Mouse (Mus musculus) liver, adult 2 months (tissue): ENCODE data around the gene Nfe2. TPM values are rescaled to one million over a fixed set of nuclear protein-coding genes. Genes with fewer than 3 reads are reported as not detected.

ENCODE experiments used
- DNase-seq: peaks from one replicate; pipeline ENCODE4 v3.0.0-alpha.2; 2011; ENCODE audit warnings: low read depth, low spot score; ENCODE audit errors: extremely low read depth
- H3K27ac ChIP-seq: fragments of 200-500 bp; replicated peaks from 2 replicates; pipeline ENCODE4 v1.5.1; 2012; ENCODE audit warnings: low read depth, mild to moderate bottlenecking, control low read depth, inconsistent platforms, low read length; ENCODE audit not compliant: insufficient read depth
- H3K27me3 ChIP-seq: fragments of 200-500 bp; 2 replicates; pipeline ENCODE4 v1.6.1; 2012; ENCODE audit warnings: mild to moderate bottlenecking, moderate library complexity, low read length, inconsistent platforms; ENCODE audit not compliant: control insufficient read depth, insufficient read depth
- H3K36me3 ChIP-seq: fragments of 200-500 bp; 2 replicates; pipeline ENCODE4 v1.6.1; 2012; ENCODE audit warnings: low read length, inconsistent platforms; ENCODE audit not compliant: control insufficient read depth, insufficient read depth
- H3K4me1 ChIP-seq: fragments of 200-500 bp; 2 replicates; pipeline ENCODE4 v1.6.1; 2011; ENCODE audit warnings: low read length; ENCODE audit not compliant: control insufficient read depth, insufficient read depth
- H3K4me3 ChIP-seq: fragments of 200-500 bp; 2 replicates; pipeline ENCODE4 v1.5.1; 2011; ENCODE audit warnings: low read depth, mild to moderate bottlenecking, control low read depth, low read length, moderate library complexity; ENCODE audit not compliant: insufficient read depth
- H3K79me2 ChIP-seq: fragments of 200-500 bp; 2 replicates; pipeline ENCODE4 v1.6.1; 2012; ENCODE audit warnings: inconsistent platforms, mild to moderate bottlenecking, low read length, moderate library complexity; ENCODE audit not compliant: control insufficient read depth, insufficient read depth
- H3K9ac ChIP-seq: fragments of 200-500 bp; 2 replicates; pipeline ENCODE4 v1.6.1; 2012; ENCODE audit warnings: low read depth, mild to moderate bottlenecking, control low read depth, inconsistent platforms, low read length
- CTCF ChIP-seq: fragments of 200-500 bp; IDR thresholded peaks from 2 replicates; pipeline ENCODE4 v1.5.1; 2011; ENCODE audit warnings: low read depth, low read length, control low read depth
- POLR2A ChIP-seq: fragments of 200-500 bp; IDR thresholded peaks from 2 replicates; pipeline ENCODE4 v1.6.1; 2011; ENCODE audit warnings: low read length, control low read depth; ENCODE audit not compliant: insufficient read depth; ENCODE audit errors: extremely low read depth
- WGBS: fragments of 180-500 bp; shearing (Covaris S2); methylation state at CpG from one replicate; pipeline ENCODE4 v1.1.7; 2018; 5-methylcytosine and 5-hydroxymethylcytosine counted together
- polyA plus RNA-seq: library from polyadenylated mRNA; depleted of rRNA; stranded (reverse); fragments of >200 nt; gene quantifications from 2 replicates; pipeline ENCODE4 v1.2.3, GENCODE M21; 2012
- total RNA-seq: library from RNA; depleted of rRNA; stranded (reverse); fragments of >200 nt; gene quantifications from 2 replicates; pipeline ENCODE4 v1.2.3, GENCODE M21; 2014

The Nfe2 gene
- total and polyA plus RNA-seq, 2 experiments, result 0.74 to 4.9 TPM

DNA sequence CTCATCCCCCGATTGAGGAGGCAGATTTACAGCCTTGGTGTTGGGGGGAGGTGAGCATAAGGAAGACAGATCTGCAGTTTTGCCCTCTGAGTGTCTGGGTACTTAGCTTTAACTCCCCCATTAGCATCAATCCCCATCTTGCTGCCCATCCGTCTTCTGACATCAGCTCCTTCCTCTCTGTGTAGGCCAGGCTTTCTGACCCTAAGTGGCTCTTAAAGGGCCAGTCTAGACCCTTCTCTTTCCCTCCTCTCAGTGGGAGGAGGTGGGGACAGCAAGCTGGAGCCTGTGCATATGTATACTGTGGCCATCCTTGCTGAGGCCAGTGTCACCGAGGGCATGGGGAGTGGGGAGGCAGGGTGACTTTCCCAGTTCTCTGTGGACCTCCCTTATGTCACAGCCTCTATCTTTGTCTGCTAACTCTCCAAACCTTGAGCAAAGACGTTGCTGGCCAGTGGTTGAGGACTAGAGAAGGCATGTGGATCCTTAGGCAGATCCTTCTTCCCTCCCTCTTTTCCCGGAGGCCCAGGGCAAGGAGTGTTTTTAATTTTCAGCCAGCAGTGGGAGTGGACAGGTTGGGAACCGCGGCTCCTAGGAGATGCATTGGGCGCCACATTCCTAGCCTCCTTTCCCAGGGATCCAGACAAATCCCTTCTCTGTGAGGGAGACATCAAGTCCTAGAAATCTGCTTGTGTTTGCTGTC is 45.9 kb upstream of the Nfe2 start:
- H3K4me1 ChIP-seq, result peaks cover 28% of the 10 kb centered on the region
- TF ChIP-seq POLR2A, result no peak
- TF ChIP-seq CTCF, result no peak
- peaks cover 3% of the 10 kb centered on the region; the same call in 1 of the 2 replicates for H3K36me3 ChIP-seq
- no peaks in the 10 kb centered on the region for H3K27me3 ChIP-seq
- H3K27ac ChIP-seq, result peak overlapping the region; percentile 68; the same call in 1 of the 2 replicates
- H3K9ac ChIP-seq, result peak overlapping the region; percentile 15; the same call in 1 of the 2 replicates
- 28% methylated on average over 8 of the region's 8 CpGs for WGBS
- no peak overlapping the region for H3K4me3 ChIP-seq
- DNase-seq, result no peak
- no peaks in the 10 kb centered on the region for H3K79me2 ChIP-seq

DNA sequence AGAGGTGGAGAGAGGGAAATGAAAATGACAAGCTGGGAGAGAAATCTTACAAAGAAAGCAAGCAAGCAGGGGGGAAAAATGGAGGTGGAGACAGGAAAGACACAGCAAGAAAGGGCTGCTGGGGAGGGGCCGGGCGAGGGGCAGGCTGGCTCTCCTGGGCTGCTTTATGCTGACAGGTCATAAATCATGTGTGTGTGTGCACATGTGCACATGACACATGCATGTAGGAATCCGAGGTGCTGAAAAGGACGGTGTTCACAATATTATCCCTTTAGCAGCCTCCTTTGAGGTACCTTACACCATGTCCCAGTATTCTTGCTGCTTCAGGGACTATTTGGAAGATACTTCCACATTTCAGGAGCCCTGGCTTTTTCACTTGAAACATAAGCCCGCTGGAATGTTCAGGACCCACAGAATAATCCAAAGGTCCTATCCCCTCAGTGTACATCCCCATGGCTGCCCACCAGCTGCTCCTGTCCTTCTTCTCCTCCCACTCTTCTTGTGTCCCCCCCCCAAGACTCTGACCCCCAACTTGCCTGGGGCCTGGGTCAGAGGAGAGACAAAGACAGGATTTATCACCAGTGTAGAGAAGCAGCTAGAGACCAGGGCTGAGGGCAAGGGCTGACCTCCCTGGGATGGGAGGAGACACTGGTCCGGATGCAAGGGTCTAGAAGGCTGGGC is 44.3 kb upstream of the Nfe2 start:
- H3K4me3 ChIP-seq, result no peak overlapping the region
- H3K36me3 ChIP-seq, result peaks cover 19% of the 10 kb centered on the region
- H3K79me2 ChIP-seq, result no peaks in the 10 kb centered on the region
- H3K9ac ChIP-seq, result no peak overlapping the region
- DNase-seq, result no peak
- H3K27ac ChIP-seq, result no peak overlapping the region
- no peak for TF ChIP-seq POLR2A
- TF ChIP-seq CTCF, result no peak
- H3K4me1 ChIP-seq, result peaks cover 18% of the 10 kb centered on the region
- 75% methylated on average over 6 of the region's 6 CpGs for WGBS
- no peaks in the 10 kb centered on the region for H3K27me3 ChIP-seq

DNA sequence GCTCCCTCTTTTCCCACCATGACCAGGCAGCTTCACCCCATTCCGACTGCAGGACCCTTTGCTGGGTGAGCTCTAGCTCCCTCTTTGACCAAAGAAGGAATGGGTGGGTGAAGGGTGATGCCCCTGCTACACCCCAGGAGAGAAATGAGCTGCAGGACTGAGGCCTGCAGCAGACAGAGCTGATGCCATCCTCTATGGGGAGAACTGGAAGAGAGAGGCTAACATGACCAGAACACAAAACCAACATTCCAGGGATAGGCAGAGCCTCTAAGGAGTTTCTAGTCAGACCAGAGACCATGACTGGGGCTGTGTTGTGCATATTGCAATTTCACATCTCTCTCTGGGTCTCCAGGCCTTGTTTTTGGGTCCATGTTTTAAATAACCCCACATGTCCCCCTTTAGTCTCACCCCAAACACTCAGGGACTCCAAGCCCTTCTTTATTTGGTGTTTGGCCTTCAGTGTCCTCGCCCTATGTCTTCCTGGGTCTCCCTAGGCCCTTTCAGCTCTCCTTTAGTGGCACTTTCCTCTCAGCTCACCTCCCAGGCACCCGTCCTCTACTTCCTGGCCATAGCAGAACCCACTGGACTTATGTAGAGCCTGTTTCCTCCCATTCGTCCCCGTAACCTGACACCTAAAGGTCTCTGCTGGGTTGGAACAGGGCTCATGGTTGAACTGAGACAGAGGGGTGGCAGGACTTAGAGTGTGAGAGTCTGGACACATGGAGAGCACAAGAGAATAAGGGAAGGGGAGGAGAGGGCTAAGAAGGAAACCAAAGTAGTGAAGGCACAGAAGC is 43.5 kb upstream of the Nfe2 start:
- WGBS, result 73% methylated on average over 5 of the region's 5 CpGs
- peaks cover 13% of the 10 kb centered on the region for H3K4me1 ChIP-seq

DNA sequence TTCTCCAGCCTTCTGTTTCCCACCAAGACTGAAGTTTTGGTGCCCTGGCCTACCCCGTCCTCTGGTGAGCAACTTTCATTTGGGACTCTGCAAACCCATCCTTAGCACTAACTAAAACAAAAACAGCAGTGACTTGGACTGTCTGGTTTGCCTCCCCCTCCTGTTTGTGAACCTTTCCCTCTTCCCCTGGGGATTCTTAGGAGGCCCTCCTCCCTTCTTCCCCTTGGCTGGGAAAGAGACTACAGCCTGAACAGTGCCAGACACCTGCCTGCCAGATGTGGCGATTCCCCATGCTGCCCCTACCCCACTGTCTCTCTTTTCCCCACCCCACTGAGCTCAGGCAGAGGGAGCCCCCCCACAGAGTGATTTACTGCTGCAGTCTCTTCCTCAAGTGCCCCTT is 42.8 kb upstream of the Nfe2 start:
- DNase-seq, result no peak
- H3K27me3 ChIP-seq, result no peaks in the 10 kb centered on the region
- peaks cover 32% of the 10 kb centered on the region for H3K36me3 ChIP-seq
- H3K4me3 ChIP-seq, result no peak overlapping the region
- TF ChIP-seq CTCF, result no peak
- TF ChIP-seq POLR2A, result no peak
- peaks cover 8% of the 10 kb centered on the region for H3K4me1 ChIP-seq
- no peaks in the 10 kb centered on the region for H3K79me2 ChIP-seq
- 85% methylated on average over 2 of the region's 2 CpGs for WGBS
- H3K27ac ChIP-seq, result no peak overlapping the region
- H3K9ac ChIP-seq, result no peak overlapping the region

More for the DNA sequence above, 43.5 kb upstream of the Nfe2 start:
- Histone ChIP-seq H3K4me3 (no peak overlapping the region), H3K79me2 (no peaks in the 10 kb centered on the region), H3K9ac (no peak overlapping the region), H3K27me3 (no peaks in the 10 kb centered on the region), H3K36me3 (peaks cover 25% of the 10 kb centered on the region), H3K27ac (no peak overlapping the region)
- DNase-seq, result no peak
- TF ChIP-seq POLR2A, result no peak
- TF ChIP-seq CTCF, result no peak

DNA sequence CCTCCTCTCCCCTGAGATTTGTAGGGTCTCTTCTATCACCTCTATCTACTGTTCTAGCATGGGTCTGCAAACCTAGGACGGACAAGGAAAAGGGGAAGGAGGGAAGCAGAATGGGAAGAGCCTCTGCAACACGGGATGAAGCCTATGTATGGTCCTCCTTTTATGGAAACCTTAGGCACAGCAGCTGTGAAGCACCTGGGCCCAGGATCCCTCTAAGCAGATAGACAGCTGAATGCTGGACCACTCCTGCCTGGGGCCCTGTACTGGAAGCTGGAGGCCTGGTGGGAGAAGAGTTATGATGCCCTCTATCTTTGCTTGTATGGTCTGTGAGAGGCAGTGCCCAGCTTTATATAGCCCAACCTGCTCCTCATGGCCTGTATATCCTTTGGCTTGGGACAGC is 42.4 kb upstream of the Nfe2 start:
- no peak for TF ChIP-seq POLR2A
- TF ChIP-seq CTCF, result no peak
- H3K36me3 ChIP-seq, result peaks cover 34% of the 10 kb centered on the region
- no peaks in the 10 kb centered on the region for H3K27me3 ChIP-seq
- peaks cover 8% of the 10 kb centered on the region for H3K4me1 ChIP-seq
- no peak overlapping the region for H3K4me3 ChIP-seq
- DNase-seq, result no peak
- no peak overlapping the region for H3K9ac ChIP-seq
- WGBS, result 58% methylated on average over 2 of the region's 2 CpGs
- no peak overlapping the region for H3K27ac ChIP-seq
- H3K79me2 ChIP-seq, result no peaks in the 10 kb centered on the region
